Mouse (Mus musculus): ENCODE results near the gene Olfr74. TPM values are rescaled to one million over a fixed set of nuclear protein-coding genes. Genes with fewer than 3 reads are reported as not detected.
"Not testable (repeated sequence)": the region's sequence is repeated elsewhere in the genome, so short reads cannot be mapped to it uniquely, and the experiment has no call there.

Olfr74 gene
- polyA plus RNA-seq (2015; fragmentation: Nextera tagmentation; extraction: Ambion mirVana) = not detected in 2 replicates

DNA sequence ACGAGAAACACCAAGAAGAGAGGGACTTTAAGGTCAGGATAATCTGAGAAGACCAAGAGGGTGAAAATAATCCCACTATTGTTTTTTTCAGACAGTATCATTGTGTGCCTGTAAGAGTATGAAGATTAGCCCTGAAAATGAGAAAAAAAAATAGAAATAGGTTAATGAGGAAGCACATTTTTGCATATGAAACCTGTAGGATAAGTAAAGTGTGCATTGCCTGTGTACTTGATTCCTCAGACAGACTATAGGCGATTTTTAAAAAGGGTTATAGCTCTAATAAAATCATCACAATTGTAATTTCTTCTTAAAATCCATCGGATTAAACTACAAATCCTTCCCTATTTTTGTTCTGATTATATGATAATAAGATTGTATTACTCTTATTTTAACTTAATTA, at the start of gene Olfr74:
Gene Olfr74, minus strand, starts transcription at position 101 of the 400 bp plus-strand sequence.
- Histone ChIP-seq H3K27me3 (no peaks in the 10 kb centered on the region), H3K4me2 (no peak within 1 kb of the TSS), H3K9me3 (no peaks in the 10 kb centered on the region), H3K27ac (no peak within 1 kb of the TSS), H3K9ac (no peak within 1 kb of the TSS), H3K4me3 (no peak within 1 kb of the TSS), H3K4me1 (no peaks in the 10 kb centered on the region), H3K36me3 (no peaks in the 10 kb centered on the region)
- 65% methylated on average over 3 of the region's 3 CpGs for WGBS
- no peak for ATAC-seq (ENCODE audit: borderline replicate concordance, extremely low read depth, low FRiP score, low TSS enrichment)

DNA sequence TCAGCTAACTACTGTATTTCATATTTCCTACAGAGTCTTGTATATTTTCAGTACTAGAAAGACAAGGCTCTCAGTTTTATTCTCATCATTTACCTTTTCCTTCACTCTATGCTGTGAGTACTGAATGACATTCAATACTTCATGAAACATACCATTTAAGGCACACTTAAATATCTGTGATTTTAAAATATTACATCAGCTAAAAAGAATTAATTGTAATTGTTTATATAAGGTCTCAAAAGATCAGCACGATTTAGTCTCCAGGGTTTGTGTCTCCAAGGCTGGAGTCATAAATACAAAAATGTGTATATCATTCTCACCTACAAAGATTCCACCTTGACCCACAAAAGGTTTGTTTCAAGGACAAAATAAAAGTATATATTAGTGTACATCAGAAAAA, 48.0 kb upstream of the Olfr74 start, which contains the start of gene Olfr1161:
Gene Olfr1161, plus strand, starts transcription at position 301 of the 400 bp plus-strand sequence.
- WGBS = 62% methylated on average over 1 of the region's 1 CpGs
- H3K27me3 ChIP-seq = not testable (repeated sequence)

DNA sequence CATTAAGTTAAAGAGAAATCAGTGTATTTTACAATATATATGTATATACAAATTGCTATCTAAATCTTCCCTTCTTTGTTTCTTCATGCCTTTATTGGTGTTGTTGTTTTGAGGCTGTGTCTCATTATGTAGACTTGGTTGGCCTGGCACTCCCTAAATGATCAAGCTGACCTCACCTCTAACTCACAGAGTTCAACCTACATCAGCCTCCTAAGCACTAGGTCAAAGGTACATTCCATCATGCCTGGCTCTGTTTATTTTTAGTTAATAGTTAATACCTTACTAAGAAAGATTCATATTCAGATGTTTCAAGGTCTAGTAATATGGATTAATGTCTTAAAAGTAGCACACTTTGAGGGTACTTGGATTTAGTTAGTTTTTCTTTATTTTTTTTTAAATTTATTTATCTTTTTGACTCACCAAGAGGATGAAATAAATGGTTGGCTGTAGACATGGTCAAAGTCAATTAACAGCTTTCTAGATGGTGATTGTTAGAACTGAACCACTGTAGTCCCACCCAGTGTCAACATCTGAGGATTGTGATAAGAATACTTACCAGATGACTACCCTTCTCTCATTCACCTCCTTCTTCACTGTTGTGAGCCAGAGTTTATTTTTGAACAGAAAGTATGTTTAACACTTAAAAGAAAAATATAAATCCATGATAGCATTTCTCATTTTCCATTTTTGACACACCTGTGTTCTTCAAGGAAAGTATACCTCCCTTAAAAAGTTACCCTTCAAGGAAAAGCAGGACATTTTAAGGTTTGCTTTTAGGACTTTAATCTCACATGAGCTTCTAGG, 33.3 kb upstream of the Olfr74 start, which contains the start of gene Olfr1160:
Gene Olfr1160, minus strand, starts transcription at position 754 of the 804 bp plus-strand sequence.
- H3K4me1 ChIP-seq = no peaks in the 10 kb centered on the region
- H3K9me3 ChIP-seq = no peaks in the 10 kb centered on the region
- no peak within 1 kb of the TSS for H3K4me2 ChIP-seq
- H3K4me3 ChIP-seq = no peak within 1 kb of the TSS
- no peaks in the 10 kb centered on the region for H3K36me3 ChIP-seq
- no peak for ATAC-seq (ENCODE audit: borderline replicate concordance, extremely low read depth, low FRiP score, low TSS enrichment)
- no peak within 1 kb of the TSS for H3K27ac ChIP-seq
- H3K9ac ChIP-seq = no peak within 1 kb of the TSS
- no peaks in the 10 kb centered on the region for H3K27me3 ChIP-seq

More for the DNA sequence above, 48.0 kb upstream of the Olfr74 start, which contains the start of gene Olfr1161:
- H3K4me2 ChIP-seq; ATAC-seq (ENCODE audit: borderline replicate concordance, extremely low read depth, low FRiP score, low TSS enrichment); H3K9ac ChIP-seq; H3K36me3 ChIP-seq; H3K4me1 ChIP-seq; H3K4me3 ChIP-seq; H3K27ac ChIP-seq; H3K9me3 ChIP-seq: not testable (repeated sequence)

DNA sequence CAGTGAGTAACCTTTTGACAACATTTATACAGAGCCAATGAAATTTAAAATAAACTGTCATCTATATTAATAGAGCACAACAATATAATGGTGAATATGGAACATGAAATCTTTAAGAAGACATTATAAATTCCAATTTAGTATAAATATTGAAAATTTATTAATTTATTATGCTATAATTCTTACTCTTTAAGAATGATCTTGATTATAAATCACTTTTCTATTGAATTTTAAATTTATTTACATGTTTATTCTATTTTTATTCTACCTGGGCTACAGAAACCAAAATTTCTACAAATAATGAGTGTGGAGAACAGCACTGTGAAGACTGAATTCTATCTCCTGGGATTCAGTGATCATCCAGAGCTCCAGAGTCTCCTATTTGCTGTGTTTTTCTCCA, 15.3 kb upstream of the Olfr74 start, which contains the start of gene Olfr1158:
Gene Olfr1158, plus strand, starts transcription at position 301 of the 400 bp plus-strand sequence.
- no peaks in the 10 kb centered on the region for H3K9me3 ChIP-seq
- no peak within 1 kb of the TSS for H3K27ac ChIP-seq
- H3K9ac ChIP-seq = no peak within 1 kb of the TSS
- no peaks in the 10 kb centered on the region for H3K4me1 ChIP-seq
- no peak within 1 kb of the TSS for H3K4me3 ChIP-seq
- no peak within 1 kb of the TSS for H3K4me2 ChIP-seq
- ATAC-seq (ENCODE audit: borderline replicate concordance, extremely low read depth, low FRiP score, low TSS enrichment) = no peak
- H3K36me3 ChIP-seq = no peaks in the 10 kb centered on the region
- no peaks in the 10 kb centered on the region for H3K27me3 ChIP-seq

DNA sequence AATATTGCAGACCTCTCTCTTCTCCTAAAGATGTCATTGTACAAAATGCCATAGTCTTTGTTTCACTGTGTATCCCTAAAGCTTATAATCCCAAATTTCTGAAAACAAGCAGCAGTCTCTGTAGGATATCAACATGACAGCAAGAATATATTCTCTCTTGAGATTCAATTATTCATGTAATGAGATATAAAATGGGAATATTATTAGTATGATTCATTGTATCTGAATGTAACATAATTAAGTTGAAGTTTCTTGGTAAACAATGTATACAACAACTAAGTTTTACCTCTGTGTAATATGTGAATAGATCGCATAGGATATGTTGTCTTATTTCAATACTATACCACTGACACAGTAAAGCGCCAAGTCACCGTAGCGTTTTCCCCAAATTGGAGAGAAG, 6.3 kb downstream of the Olfr74 start, which contains the start of gene Olfr1157:
Gene Olfr1157, minus strand, starts transcription at position 101 of the 400 bp plus-strand sequence.
- Histone ChIP-seq H3K9me3 (no peaks in the 10 kb centered on the region), H3K4me3 (no peak within 1 kb of the TSS), H3K27ac (no peak within 1 kb of the TSS), H3K36me3 (no peaks in the 10 kb centered on the region), H3K27me3 (no peaks in the 10 kb centered on the region), H3K4me2 (no peak within 1 kb of the TSS), H3K4me1 (no peaks in the 10 kb centered on the region), H3K9ac (no peak within 1 kb of the TSS)
- no peak for ATAC-seq (ENCODE audit: borderline replicate concordance, extremely low read depth, low FRiP score, low TSS enrichment)
- WGBS = 95% methylated on average over 4 of the region's 4 CpGs

DNA sequence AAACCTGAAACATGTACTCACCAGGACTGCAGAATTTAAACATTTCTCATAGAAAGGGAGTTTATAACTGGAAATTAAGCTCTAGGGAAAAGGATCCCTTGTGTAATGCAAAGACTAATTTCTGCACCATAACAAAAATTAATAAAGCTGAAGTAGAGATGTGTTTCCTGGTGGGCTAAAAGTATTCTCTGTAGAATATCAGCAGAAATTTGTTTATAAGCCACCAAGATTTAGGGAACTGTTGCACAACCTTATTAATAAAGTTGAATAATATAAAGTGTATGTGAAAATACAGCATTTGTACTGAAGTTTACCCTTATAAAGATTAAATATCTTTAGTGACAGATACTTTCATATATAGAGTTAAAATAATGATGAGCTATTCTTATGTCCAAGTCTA, 21.5 kb downstream of the Olfr74 start, which contains the start of gene Olfr1156:
Gene Olfr1156, minus strand, starts transcription at position 101 of the 400 bp plus-strand sequence.
- Histone ChIP-seq H3K4me2 (no peak within 1 kb of the TSS), H3K36me3 (no peaks in the 10 kb centered on the region), H3K4me3 (no peak within 1 kb of the TSS), H3K9ac (no peak within 1 kb of the TSS), H3K27me3 (no peaks in the 10 kb centered on the region), H3K27ac (no peak within 1 kb of the TSS), H3K9me3 (no peaks in the 10 kb centered on the region), H3K4me1 (no peaks in the 10 kb centered on the region)
- ATAC-seq (ENCODE audit: borderline replicate concordance, extremely low read depth, low FRiP score, low TSS enrichment) = no peak

DNA sequence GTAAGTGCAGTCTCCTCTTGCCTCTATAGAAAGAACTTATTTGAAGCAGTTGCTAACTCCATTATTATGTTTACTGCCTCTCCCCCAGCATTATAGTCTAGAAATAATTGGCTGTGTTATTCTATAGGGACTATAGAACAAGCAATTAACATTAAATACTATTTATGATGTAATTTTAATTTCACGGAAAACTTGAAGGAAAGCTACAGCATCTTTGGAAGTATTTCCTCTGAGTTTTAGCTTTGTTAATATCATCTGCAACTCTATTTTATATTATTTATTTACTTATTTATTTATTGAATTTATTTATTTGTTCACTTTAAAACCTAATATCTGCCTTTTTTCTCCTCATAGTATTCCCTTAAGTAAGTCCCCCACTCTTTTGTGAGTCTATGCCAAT, 29.4 kb downstream of the Olfr74 start, which contains the start of gene Olfr1155:
Gene Olfr1155, minus strand, starts transcription at position 101 of the 400 bp plus-strand sequence.
- Histone ChIP-seq H3K4me3 (no peak within 1 kb of the TSS), H3K9ac (no peak within 1 kb of the TSS), H3K27ac (no peak within 1 kb of the TSS), H3K36me3 (no peaks in the 10 kb centered on the region), H3K4me2 (no peak within 1 kb of the TSS), H3K9me3 (no peaks in the 10 kb centered on the region), H3K27me3 (no peaks in the 10 kb centered on the region), H3K4me1 (no peaks in the 10 kb centered on the region)
- 96% methylated on average over 1 of the region's 1 CpGs for WGBS
- ATAC-seq (ENCODE audit: borderline replicate concordance, extremely low read depth, low FRiP score, low TSS enrichment) = no peak

Other genes with a start within 250 kb of the Olfr74 start
- not detected in 2 replicates for gene Olfr1138, start 234.7 kb downstream of the Olfr74 start, polyA plus RNA-seq (2015; fragmentation: Nextera tagmentation; extraction: Ambion mirVana)
- not detected in 2 replicates for gene Olfr1140, start 230.9 kb downstream of the Olfr74 start, polyA plus RNA-seq (2015; fragmentation: Nextera tagmentation; extraction: Ambion mirVana)
- not detected in 2 replicates for gene Olfr1141, start 220.7 kb downstream of the Olfr74 start, polyA plus RNA-seq (2015; fragmentation: Nextera tagmentation; extraction: Ambion mirVana)
- not detected in 2 replicates for gene Olfr152, start 195.2 kb downstream of the Olfr74 start, polyA plus RNA-seq (2015; fragmentation: Nextera tagmentation; extraction: Ambion mirVana)
- gene Olfr1143, start 174.1 kb downstream of the Olfr74 start, polyA plus RNA-seq (2015; fragmentation: Nextera tagmentation; extraction: Ambion mirVana) = not detected in 2 replicates
- not detected in 2 replicates for gene Olfr1145, start 164.8 kb downstream of the Olfr74 start, polyA plus RNA-seq (2015; fragmentation: Nextera tagmentation; extraction: Ambion mirVana)
- not detected in 2 replicates for gene Olfr1148, start 144.1 kb downstream of the Olfr74 start, polyA plus RNA-seq (2015; fragmentation: Nextera tagmentation; extraction: Ambion mirVana)
- gene Olfr1150-ps1, start 130.7 kb downstream of the Olfr74 start, polyA plus RNA-seq (2015; fragmentation: Nextera tagmentation; extraction: Ambion mirVana) = not detected in 2 replicates
- not detected in 2 replicates for gene Olfr1151, start 118.8 kb downstream of the Olfr74 start, polyA plus RNA-seq (2015; fragmentation: Nextera tagmentation; extraction: Ambion mirVana)
- gene Olfr1152, start 108.2 kb downstream of the Olfr74 start, polyA plus RNA-seq (2015; fragmentation: Nextera tagmentation; extraction: Ambion mirVana) = not detected in 2 replicates
- gene Olfr1153, start 79.7 kb downstream of the Olfr74 start, polyA plus RNA-seq (2015; fragmentation: Nextera tagmentation; extraction: Ambion mirVana) = not detected in 2 replicates
- not detected in 2 replicates for gene Olfr1154, start 69.5 kb downstream of the Olfr74 start, polyA plus RNA-seq (2015; fragmentation: Nextera tagmentation; extraction: Ambion mirVana)
- gene Olfr1155, start 29.5 kb downstream of the Olfr74 start, polyA plus RNA-seq (2015; fragmentation: Nextera tagmentation; extraction: Ambion mirVana) = not detected in 2 replicates
- not detected in 2 replicates for gene Olfr1156, start 21.6 kb downstream of the Olfr74 start, polyA plus RNA-seq (2015; fragmentation: Nextera tagmentation; extraction: Ambion mirVana)
- gene Olfr1157, start 6.4 kb downstream of the Olfr74 start, polyA plus RNA-seq (2015; fragmentation: Nextera tagmentation; extraction: Ambion mirVana) = not detected in 2 replicates
- not detected in 2 replicates for gene Olfr1158, start 15.4 kb upstream of the Olfr74 start, polyA plus RNA-seq (2015; fragmentation: Nextera tagmentation; extraction: Ambion mirVana)
- gene Olfr1160, start 33.6 kb upstream of the Olfr74 start, polyA plus RNA-seq (2015; fragmentation: Nextera tagmentation; extraction: Ambion mirVana) = not detected in 2 replicates
- not detected in 2 replicates for gene Olfr1161, start 48.1 kb upstream of the Olfr74 start, polyA plus RNA-seq (2015; fragmentation: Nextera tagmentation; extraction: Ambion mirVana)
- gene Olfr73, start 63.0 kb upstream of the Olfr74 start, polyA plus RNA-seq (2015; fragmentation: Nextera tagmentation; extraction: Ambion mirVana) = 0.05 TPM in 1 of 2 replicates, not detected in the other
- not detected in 2 replicates for gene Olfr1162, start 76.5 kb upstream of the Olfr74 start, polyA plus RNA-seq (2015; fragmentation: Nextera tagmentation; extraction: Ambion mirVana)
- not detected in 2 replicates for gene Olfr1163, start 97.2 kb upstream of the Olfr74 start, polyA plus RNA-seq (2015; fragmentation: Nextera tagmentation; extraction: Ambion mirVana)
- not detected in 2 replicates for gene Olfr1164, start 119.3 kb upstream of the Olfr74 start, polyA plus RNA-seq (2015; fragmentation: Nextera tagmentation; extraction: Ambion mirVana)
- not detected in 2 replicates for gene Olfr1166, start 153.6 kb upstream of the Olfr74 start, polyA plus RNA-seq (2015; fragmentation: Nextera tagmentation; extraction: Ambion mirVana)
- not detected in 2 replicates for gene Olfr1167, start 180.5 kb upstream of the Olfr74 start, polyA plus RNA-seq (2015; fragmentation: Nextera tagmentation; extraction: Ambion mirVana)
- gene Olfr1168, start 207.2 kb upstream of the Olfr74 start, polyA plus RNA-seq (2015; fragmentation: Nextera tagmentation; extraction: Ambion mirVana) = not detected in 2 replicates

Measured in lung, embryonic 15.5 days (tissue).